Mouse (Mus musculus) kidney, adult 2 months (tissue): Measurements from ENCODE around the gene Zfp553. TPM values are rescaled to one million over a fixed set of nuclear protein-coding genes. Genes with fewer than 3 reads are reported as not detected.
"Not testable (repeated sequence)": the region's sequence is repeated elsewhere in the genome, so short reads cannot be mapped to it uniquely, and the experiment has no call there.

Source experiments
- DNase-seq: peaks from one replicate; pipeline ENCODE4 v3.0.0; 2021
- H3K27ac ChIP-seq: fragments of 200-500 bp; 2 replicates; pipeline ENCODE4 v1.5.1; 2012; ENCODE audit warnings: low read depth, low read length, control low read depth, inconsistent platforms; ENCODE audit not compliant: insufficient read depth
- H3K27me3 ChIP-seq: fragments of 200-500 bp; replicated peaks from 2 replicates; pipeline ENCODE4 v1.6.1; 2012; ENCODE audit warnings: mild to moderate bottlenecking, moderate library complexity, low read length, inconsistent platforms; ENCODE audit not compliant: control insufficient read depth, insufficient read depth
- H3K36me3 ChIP-seq: fragments of 200-500 bp; 2 replicates; pipeline ENCODE4 v1.6.1; 2012; ENCODE audit warnings: mild to moderate bottlenecking, moderate library complexity, low read length, inconsistent platforms; ENCODE audit not compliant: control insufficient read depth, insufficient read depth
- H3K4me1 ChIP-seq: fragments of 200-500 bp; 2 replicates; pipeline ENCODE4 v1.6.1; 2011; ENCODE audit warnings: low read length; ENCODE audit not compliant: control insufficient read depth, insufficient read depth
- H3K4me3 ChIP-seq: fragments of 200-500 bp; 2 replicates; pipeline ENCODE4 v1.5.1; 2011; ENCODE audit warnings: mild to moderate bottlenecking, low read depth, low read length, control low read depth; ENCODE audit not compliant: insufficient read depth
- CTCF ChIP-seq: fragments of 200-500 bp; conservative IDR thresholded peaks from 2 replicates; pipeline ENCODE4 v1.5.1; 2011; ENCODE audit warnings: low read depth, mild to moderate bottlenecking, control low read depth, low read length, moderate library complexity, mixed read lengths; ENCODE audit not compliant: insufficient read depth, insufficient read length
- POLR2A ChIP-seq: fragments of 200-500 bp; IDR thresholded peaks from one replicate; pipeline ENCODE4 v1.6.1; 2011; ENCODE audit warnings: low read depth, low read length, control low read depth
- WGBS: fragments of 180-500 bp; shearing (Covaris S2); methylation state at CpG from one replicate; pipeline ENCODE4 v1.1.7; 2018; 5-methylcytosine and 5-hydroxymethylcytosine counted together
- polyA plus RNA-seq: library from polyadenylated mRNA; depleted of rRNA; stranded (reverse); fragments of >200 nt; gene quantifications from 2 replicates; pipeline ENCODE4 v1.2.3, GENCODE M21; 2012

Zfp553 gene
- polyA plus RNA-seq, 1 experiment = 7.9 TPM

GRCm38 (mm10) chr7:127234777-127235176, 1.9 kb downstream of the Zfp553 start:
- H3K27ac ChIP-seq = no peak overlapping the region
- H3K4me1 ChIP-seq = peaks cover 9% of the 10 kb centered on the region
- H3K4me3 ChIP-seq = no peak overlapping the region
- 98% methylated on average over 2 of the region's 2 CpGs for WGBS
- no peak for DNase-seq
- no peaks in the 10 kb centered on the region for H3K27me3 ChIP-seq
- peaks cover 5% of the 10 kb centered on the region for H3K36me3 ChIP-seq
- TF ChIP-seq POLR2A (no peak), CTCF (no peak)

DNA sequence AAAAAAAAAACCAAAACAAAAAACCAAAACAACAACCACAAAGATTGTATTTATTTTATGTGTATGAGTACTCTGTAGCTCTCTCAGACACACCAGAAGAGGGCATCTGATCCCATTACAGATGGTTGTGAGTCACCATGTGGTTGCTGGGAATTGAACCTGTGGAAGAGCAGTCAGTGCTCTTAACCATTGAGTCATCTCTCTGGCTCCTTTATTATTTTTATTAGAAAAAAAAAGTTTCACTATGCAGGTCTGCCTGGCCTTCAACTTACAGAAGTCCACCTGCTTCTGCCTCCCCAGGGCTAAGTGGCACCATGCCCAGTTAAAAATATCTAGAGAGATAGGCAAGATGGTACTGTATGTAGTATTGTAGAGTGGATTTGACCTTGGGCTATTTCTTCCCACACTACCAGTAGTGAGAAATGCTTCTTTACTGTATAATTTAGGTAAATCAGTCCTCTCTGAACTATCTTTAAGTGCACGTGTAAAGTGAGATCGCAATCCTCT, 10.6 kb downstream of the Zfp553 start:
- Histone ChIP-seq H3K4me3 (no peak overlapping the region), H3K27me3 (no peaks in the 10 kb centered on the region), H3K36me3 (no peaks in the 10 kb centered on the region), H3K4me1 (peaks cover 9% of the 10 kb centered on the region; the same call in 1 of the 2 replicates), H3K27ac (peak overlapping the region; percentile 95)
- 58% methylated on average over 2 of the region's 2 CpGs for WGBS
- DNase-seq = no peak
- no peak for TF ChIP-seq POLR2A
- no peak for TF ChIP-seq CTCF

DNA sequence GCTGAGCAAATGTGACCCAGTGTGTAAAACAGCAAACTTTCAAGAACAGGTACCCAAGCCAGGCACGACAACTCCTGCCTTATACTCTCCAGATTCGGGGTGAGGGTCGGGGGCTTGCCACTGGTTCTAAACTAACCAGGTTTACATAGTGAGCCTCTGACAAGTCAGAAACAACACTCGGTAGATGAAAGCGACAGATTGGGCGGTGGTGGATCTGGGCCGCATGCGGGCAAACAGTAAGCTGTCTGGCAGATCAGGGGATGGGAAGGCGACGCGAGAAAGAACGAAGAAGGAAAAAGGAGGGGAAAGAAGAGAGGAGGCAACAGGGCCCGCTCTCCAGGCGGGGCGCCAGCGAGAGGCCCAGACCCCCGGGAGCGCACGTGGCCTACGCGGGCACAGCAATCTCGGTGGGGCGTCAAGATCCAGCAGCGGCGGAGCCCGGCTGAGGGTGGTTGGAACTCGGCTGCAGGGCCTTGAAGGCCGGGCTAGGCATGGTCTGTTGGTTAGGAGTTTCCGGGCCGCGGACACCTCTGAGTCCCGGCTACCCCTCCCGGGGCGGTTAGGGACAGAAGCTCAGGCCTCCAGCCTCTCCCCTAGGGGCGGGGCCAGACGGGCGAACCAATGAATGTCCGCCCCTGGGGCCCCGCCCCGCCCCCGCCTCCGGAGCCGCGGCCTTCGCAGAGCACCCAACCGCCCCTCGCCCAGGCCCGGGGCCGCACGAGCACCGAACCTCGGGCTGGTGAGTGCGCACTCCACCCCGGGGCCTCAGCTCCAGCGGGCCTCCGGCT, 11.2 kb downstream of the Zfp553 start, which contains the start of gene Zfp771:
Gene Zfp771 (plus strand): TSS at position 405 of the 788 bp plus-strand sequence.
- no peak for TF ChIP-seq CTCF
- TF ChIP-seq POLR2A = peak; percentile 71
- no peaks in the 10 kb centered on the region for H3K36me3 ChIP-seq
- 1% methylated on average over 56 of the region's 56 CpGs for WGBS
- peak within 1 kb of the TSS; percentile 88 for H3K4me3 ChIP-seq
- peak; percentile 99 for DNase-seq
- H3K27me3 ChIP-seq = no peaks in the 10 kb centered on the region
- H3K4me1 ChIP-seq = peaks cover 9% of the 10 kb centered on the region; the same call in 1 of the 2 replicates
- peak within 1 kb of the TSS; percentile 95 for H3K27ac ChIP-seq

DNA sequence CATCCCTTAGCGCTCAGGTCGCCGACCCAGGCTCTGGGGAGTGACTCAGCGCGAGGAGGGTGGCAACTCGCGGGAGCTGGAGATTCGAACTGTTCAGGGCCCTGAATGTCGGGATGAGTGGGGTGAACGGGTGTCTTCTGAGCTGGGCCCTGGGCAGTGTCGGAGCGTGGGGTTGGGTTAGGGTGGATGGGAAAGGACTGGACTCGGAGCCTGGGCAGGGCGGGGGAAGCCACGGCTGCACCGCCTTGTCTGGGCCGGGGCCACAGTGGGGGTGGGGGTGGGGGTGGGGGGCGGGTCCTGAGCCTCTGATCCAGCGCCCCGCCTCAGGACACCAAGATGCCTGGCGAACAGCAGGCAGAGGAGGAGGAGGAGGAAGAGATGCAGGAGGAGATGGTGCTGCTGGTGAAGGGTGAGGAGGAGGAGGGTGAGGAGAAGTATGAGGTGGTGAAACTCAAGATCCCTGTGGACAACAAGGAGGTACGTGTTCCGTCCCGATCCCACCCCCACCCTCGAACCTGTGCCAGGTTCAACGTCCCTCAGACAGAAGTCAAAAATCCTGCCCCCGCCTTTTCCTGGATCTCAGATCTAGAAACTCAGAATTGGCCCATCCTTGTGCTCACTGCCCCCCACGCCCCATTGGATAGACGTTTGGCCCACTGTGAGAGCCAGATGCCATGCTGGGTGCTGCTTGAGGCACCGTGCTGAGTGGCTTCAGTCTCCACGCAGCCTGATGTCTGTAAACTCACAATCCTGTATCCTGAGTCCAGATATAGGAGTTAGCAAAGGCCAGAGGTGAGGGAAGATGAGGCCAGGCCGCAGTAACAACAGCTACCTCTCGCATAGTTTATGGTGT, 12.0 kb downstream of the Zfp553 start:
- peak overlapping the region; percentile 88 for H3K4me3 ChIP-seq
- no peaks in the 10 kb centered on the region for H3K36me3 ChIP-seq
- DNase-seq = no peak
- no peaks in the 10 kb centered on the region for H3K27me3 ChIP-seq
- TF ChIP-seq POLR2A (no peak), CTCF (no peak)
- peak overlapping the region; percentile 90 for H3K27ac ChIP-seq
- H3K4me1 ChIP-seq = peaks cover 9% of the 10 kb centered on the region; the same call in 1 of the 2 replicates
- 8% methylated on average over 33 of the region's 33 CpGs for WGBS

DNA sequence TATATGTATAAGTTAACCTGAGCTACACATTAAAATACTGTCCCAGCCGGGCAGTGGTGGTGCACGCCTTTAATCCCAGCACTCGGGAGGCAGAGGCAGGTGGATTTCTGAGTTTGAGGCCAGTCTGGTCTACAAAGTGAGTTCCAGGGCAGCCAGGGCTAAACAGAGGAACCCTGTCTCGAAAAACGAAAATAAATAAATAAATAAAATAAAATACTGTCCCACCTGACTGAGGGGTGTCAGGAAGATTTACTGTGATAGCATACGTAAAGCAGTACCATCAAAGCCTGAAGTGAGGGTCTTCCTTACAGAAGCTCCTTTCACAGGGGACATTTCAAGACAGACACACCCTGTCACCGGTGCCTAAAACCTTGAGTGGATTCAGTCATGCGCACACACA, 17.6 kb downstream of the Zfp553 start:
- H3K27ac ChIP-seq, DNase-seq, H3K4me3 ChIP-seq, H3K27me3 ChIP-seq, H3K4me1 ChIP-seq, H3K36me3 ChIP-seq: not testable (repeated sequence)
- 84% methylated on average over 8 of the region's 8 CpGs for WGBS

GRCm38 (mm10) chr7:127252414-127252813, 19.6 kb downstream of the Zfp553 start:
- Histone ChIP-seq H3K27me3 (no peaks in the 10 kb centered on the region), H3K4me1 (peaks cover 6% of the 10 kb centered on the region; the same call in 1 of the 2 replicates), H3K4me3 (no peak overlapping the region), H3K27ac (no peak overlapping the region), H3K36me3 (no peaks in the 10 kb centered on the region)
- peak; percentile 51 for TF ChIP-seq CTCF
- TF ChIP-seq POLR2A = no peak
- no peak for DNase-seq
- WGBS = 91% methylated on average over 2 of the region's 2 CpGs

DNA sequence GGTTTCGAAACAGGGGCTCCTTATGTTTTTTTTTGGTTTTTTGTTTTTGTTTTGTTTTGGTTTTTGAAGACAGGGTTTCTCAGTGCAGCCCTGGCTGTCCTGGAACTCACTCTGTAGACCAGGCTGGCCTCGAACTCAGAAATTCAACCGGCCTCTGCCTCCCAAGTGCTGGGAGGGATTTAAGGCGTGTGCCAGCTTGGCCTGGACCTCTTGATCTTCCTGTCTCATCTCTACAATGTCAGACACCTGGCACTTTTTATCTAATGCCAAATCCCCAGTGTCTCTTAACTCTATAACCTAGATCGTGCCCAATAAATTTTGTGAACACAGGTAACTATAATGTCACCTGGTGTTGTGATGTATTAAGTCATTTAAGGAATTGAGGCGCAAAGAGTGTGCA, 20.5 kb downstream of the Zfp553 start:
- Histone ChIP-seq H3K36me3 (no peaks in the 10 kb centered on the region), H3K4me1 (peaks cover 6% of the 10 kb centered on the region; the same call in 1 of the 2 replicates), H3K4me3 (peak overlapping the region; percentile 60; the same call in 1 of the 2 replicates), H3K27me3 (no peaks in the 10 kb centered on the region), H3K27ac (peak overlapping the region; percentile 57; the same call in 1 of the 2 replicates)
- no peak for DNase-seq
- TF ChIP-seq POLR2A (no peak), CTCF (no peak)
- 69% methylated on average over 6 of the region's 6 CpGs for WGBS
